Mouse (Mus musculus) kidney, adult 2 months (tissue): ENCODE data around the gene Stk17b.

ENCODE experiments used
- CTCF ChIP-seq: fragments of 200-500 bp; conservative IDR thresholded peaks from 2 replicates; pipeline ENCODE4 v1.5.1; 2011; ENCODE audit warnings: low read depth, mild to moderate bottlenecking, control low read depth, low read length, moderate library complexity, mixed read lengths; ENCODE audit not compliant: insufficient read depth, insufficient read length
- POLR2A ChIP-seq: fragments of 200-500 bp; IDR thresholded peaks from one replicate; pipeline ENCODE4 v1.6.1; 2011; ENCODE audit warnings: low read depth, low read length, control low read depth

GRCm38 (mm10) chr1:53791343-53791742, 6.3 kb upstream of the Stk17b start:
- TF ChIP-seq POLR2A (no peak), CTCF (no peak)
